Mouse (Mus musculus) yolk sac, embryonic 10.5 days (tissue): ENCODE data around the gene Ptafr.
A peak's percentile ranks its signal among the peaks of the same experiment; 100 is the strongest.

ENCODE experiments used
- DNase-seq: peaks from one replicate; pipeline ENCODE4 v3.0.0-alpha.2; 2017; ENCODE audit warnings: low spot score

Ptafr gene

DNA sequence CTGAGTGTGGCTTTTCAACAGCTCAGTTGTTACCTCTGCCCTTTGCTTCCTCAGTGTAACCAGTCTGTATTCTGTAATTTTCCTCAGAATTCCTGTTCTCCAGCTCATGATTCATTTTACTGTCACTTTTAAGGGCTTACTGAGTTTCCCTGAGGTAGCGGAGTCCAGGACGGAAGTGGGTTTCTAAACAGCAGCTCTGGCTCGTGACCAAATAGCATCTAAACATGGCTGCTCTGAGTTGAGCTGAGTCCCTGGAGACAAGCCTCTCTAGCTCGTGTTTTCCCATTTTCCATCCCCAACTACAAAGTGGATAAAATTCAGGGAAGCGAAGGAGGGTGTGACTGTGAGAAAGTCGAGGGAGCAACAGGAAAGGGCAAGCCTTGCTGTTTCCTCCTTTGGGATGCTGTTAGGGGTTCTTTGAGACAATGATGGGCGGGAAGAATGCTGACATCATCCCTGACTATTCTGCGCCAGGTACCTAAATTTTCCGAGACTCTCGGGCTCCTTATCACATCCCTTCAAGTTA lies 55.0 kb downstream of the Ptafr start:
- DNase-seq: no peak

- no peak for DNase-seq
These were observed 56.3 kb downstream of the Ptafr start for GRCm38 (mm10) chr4:132620134-132620533.

- DNase-seq: no peak
These were observed 57.6 kb downstream of the Ptafr start for GRCm38 (mm10) chr4:132621287-132622068.

DNA sequence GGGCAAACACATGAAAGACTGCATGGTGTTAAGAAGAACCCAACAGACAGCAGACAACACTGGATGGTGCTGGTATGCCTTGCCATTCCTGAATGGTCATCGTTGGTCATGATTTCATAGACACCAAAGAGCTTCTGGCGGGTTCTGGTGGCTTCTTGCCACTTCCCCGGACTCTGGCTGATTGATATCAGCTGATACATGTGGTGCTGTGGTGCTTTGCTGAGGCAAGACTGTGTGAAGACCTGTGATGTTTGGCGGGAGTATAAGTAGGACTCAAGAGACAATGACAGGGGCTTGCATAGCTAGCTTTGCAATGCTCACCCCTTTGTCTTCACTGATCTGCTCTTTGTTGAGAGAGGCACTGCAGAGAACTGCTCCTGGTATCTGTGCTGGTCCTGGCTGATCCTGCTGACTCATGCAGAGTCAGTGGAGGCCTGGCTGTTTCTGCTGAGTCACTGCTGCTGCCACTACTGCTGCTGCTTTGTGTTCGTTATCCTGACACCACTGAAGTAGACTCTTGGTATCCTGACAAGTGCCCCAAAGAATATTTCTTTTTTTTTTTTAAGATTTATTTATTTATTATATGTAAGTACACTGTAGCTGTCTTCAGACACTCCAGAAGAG lies 60.3 kb downstream of the Ptafr start:
- peak; percentile 64 for DNase-seq

DNA sequence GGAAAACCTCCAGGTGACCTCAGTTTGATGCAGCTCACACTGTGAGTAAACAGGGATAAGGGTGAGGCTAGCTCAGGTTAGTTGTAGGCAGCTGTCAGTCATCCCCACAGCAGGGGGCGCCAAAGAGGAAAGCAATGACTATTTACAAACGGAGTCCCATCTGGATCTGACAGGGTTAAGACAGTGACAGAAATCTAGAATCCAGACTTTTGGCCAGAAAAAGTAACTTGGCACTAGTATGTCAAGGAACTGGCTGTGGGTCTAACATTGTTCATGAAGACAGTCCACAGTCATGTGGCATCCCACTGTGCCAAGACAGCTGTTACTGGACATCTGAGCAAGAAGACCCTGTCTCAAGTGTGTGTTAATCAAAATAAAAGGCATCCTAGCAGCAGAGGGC lies 65.0 kb downstream of the Ptafr start:
- no peak for DNase-seq
